Mouse (Mus musculus): ENCODE results near the gene Tmem119. TPM values are rescaled to one million over a fixed set of nuclear protein-coding genes. Genes with fewer than 3 reads are reported as not detected.
A peak's percentile ranks its signal among the peaks of the same experiment; 100 is the strongest.

Tmem119 gene
- polyA plus RNA-seq, 1 experiment, result 59.9 TPM

- DNase-seq, result no peak
- 24% methylated on average over 4 of the region's 4 CpGs for WGBS
- TF ChIP-seq POLR2A (IDR thresholded peaks at IDR 0.05; ENCODE audit: borderline replicate concordance, extremely low read depth, low read depth, low read length), result no peak
- TF ChIP-seq CTCF (IDR thresholded peaks at IDR 0.05; ENCODE audit: insufficient read depth, low read length), result no peak
- Histone ChIP-seq H3K4me3 (replicated peaks; ENCODE audit: extremely low read depth, low read depth, low read length) (peak overlapping the region; percentile 42), H3K4me1 (ENCODE audit: control insufficient read depth, insufficient read depth, low read length) (no peaks in the 10 kb centered on the region)
These were observed 27.7 kb upstream of the Tmem119 start for GRCm38 (mm10) chr5:113827991-113828411.

- Histone ChIP-seq H3K4me1 (ENCODE audit: control insufficient read depth, insufficient read depth, low read length) (no peaks in the 10 kb centered on the region), H3K4me3 (replicated peaks; ENCODE audit: extremely low read depth, low read depth, low read length) (no peak overlapping the region)
- no peak for DNase-seq
- TF ChIP-seq CTCF (IDR thresholded peaks at IDR 0.05; ENCODE audit: insufficient read depth, low read length) (no peak), POLR2A (IDR thresholded peaks at IDR 0.05; ENCODE audit: borderline replicate concordance, extremely low read depth, low read depth, low read length) (no peak)
- WGBS, result 76% methylated on average over 4 of the region's 4 CpGs
These were observed 26.3 kb upstream of the Tmem119 start for GRCm38 (mm10) chr5:113826619-113827018.

GRCm38 (mm10) chr5:113825558-113825957, 25.2 kb upstream of the Tmem119 start:
- no peaks in the 10 kb centered on the region for H3K4me1 ChIP-seq (ENCODE audit: control insufficient read depth, insufficient read depth, low read length)
- no peak for DNase-seq
- H3K4me3 ChIP-seq (replicated peaks; ENCODE audit: extremely low read depth, low read depth, low read length), result no peak overlapping the region
- TF ChIP-seq POLR2A (IDR thresholded peaks at IDR 0.05; ENCODE audit: borderline replicate concordance, extremely low read depth, low read depth, low read length) (no peak), CTCF (IDR thresholded peaks at IDR 0.05; ENCODE audit: insufficient read depth, low read length) (no peak)
- WGBS, result 59% methylated on average over 7 of the region's 7 CpGs

- TF ChIP-seq CTCF (IDR thresholded peaks at IDR 0.05; ENCODE audit: insufficient read depth, low read length), result no peak
- TF ChIP-seq POLR2A (IDR thresholded peaks at IDR 0.05; ENCODE audit: borderline replicate concordance, extremely low read depth, low read depth, low read length), result no peak
- no peak overlapping the region for H3K4me3 ChIP-seq (replicated peaks; ENCODE audit: extremely low read depth, low read depth, low read length)
- DNase-seq, result no peak
- H3K4me1 ChIP-seq (ENCODE audit: control insufficient read depth, insufficient read depth, low read length), result no peaks in the 10 kb centered on the region
- 66% methylated on average over 4 of the region's 4 CpGs for WGBS
These were observed 23.9 kb upstream of the Tmem119 start for GRCm38 (mm10) chr5:113824228-113824627.

- no peak for DNase-seq
- WGBS, result 56% methylated on average over 14 of the region's 14 CpGs
- H3K4me3 ChIP-seq (replicated peaks; ENCODE audit: extremely low read depth, low read depth, low read length), result no peak overlapping the region
- no peak for TF ChIP-seq CTCF (IDR thresholded peaks at IDR 0.05; ENCODE audit: insufficient read depth, low read length)
- TF ChIP-seq POLR2A (IDR thresholded peaks at IDR 0.05; ENCODE audit: borderline replicate concordance, extremely low read depth, low read depth, low read length), result no peak
- H3K4me1 ChIP-seq (ENCODE audit: control insufficient read depth, insufficient read depth, low read length), result no peaks in the 10 kb centered on the region
These were observed 18.3 kb upstream of the Tmem119 start for GRCm38 (mm10) chr5:113818572-113818971.

- DNase-seq, result peak; percentile 63
- Histone ChIP-seq H3K4me3 (replicated peaks; ENCODE audit: extremely low read depth, low read depth, low read length) (no peak overlapping the region), H3K4me1 (ENCODE audit: control insufficient read depth, insufficient read depth, low read length) (no peaks in the 10 kb centered on the region)
- no peak for TF ChIP-seq POLR2A (IDR thresholded peaks at IDR 0.05; ENCODE audit: borderline replicate concordance, extremely low read depth, low read depth, low read length)
- TF ChIP-seq CTCF (IDR thresholded peaks at IDR 0.05; ENCODE audit: insufficient read depth, low read length), result peak; percentile 73
- WGBS, result 13% methylated on average over 15 of the region's 15 CpGs
These were observed 15.4 kb upstream of the Tmem119 start for GRCm38 (mm10) chr5:113815638-113816152.

GRCm38 (mm10) chr5:113815041-113815389, 14.7 kb upstream of the Tmem119 start:
- DNase-seq, result no peak
- H3K4me3 ChIP-seq (replicated peaks; ENCODE audit: extremely low read depth, low read depth, low read length), result no peak overlapping the region
- H3K4me1 ChIP-seq (ENCODE audit: control insufficient read depth, insufficient read depth, low read length), result no peaks in the 10 kb centered on the region
- 48% methylated on average over 11 of the region's 11 CpGs for WGBS
- TF ChIP-seq POLR2A (IDR thresholded peaks at IDR 0.05; ENCODE audit: borderline replicate concordance, extremely low read depth, low read depth, low read length), result no peak
- TF ChIP-seq CTCF (IDR thresholded peaks at IDR 0.05; ENCODE audit: insufficient read depth, low read length), result no peak

GRCm38 (mm10) chr5:113814111-113815040, 14.1 kb upstream of the Tmem119 start:
- Histone ChIP-seq H3K4me1 (ENCODE audit: control insufficient read depth, insufficient read depth, low read length) (no peaks in the 10 kb centered on the region), H3K4me3 (replicated peaks; ENCODE audit: extremely low read depth, low read depth, low read length) (no peak overlapping the region)
- no peak for TF ChIP-seq CTCF (IDR thresholded peaks at IDR 0.05; ENCODE audit: insufficient read depth, low read length)
- no peak for TF ChIP-seq POLR2A (IDR thresholded peaks at IDR 0.05; ENCODE audit: borderline replicate concordance, extremely low read depth, low read depth, low read length)
- DNase-seq, result no peak
- WGBS, result 29% methylated on average over 27 of the region's 27 CpGs

GRCm38 (mm10) chr5:113813608-113814007, 13.3 kb upstream of the Tmem119 start:
- DNase-seq, result no peak
- peak; percentile 27 for TF ChIP-seq CTCF (IDR thresholded peaks at IDR 0.05; ENCODE audit: insufficient read depth, low read length)
- TF ChIP-seq POLR2A (IDR thresholded peaks at IDR 0.05; ENCODE audit: borderline replicate concordance, extremely low read depth, low read depth, low read length), result no peak
- H3K4me1 ChIP-seq (ENCODE audit: control insufficient read depth, insufficient read depth, low read length), result no peaks in the 10 kb centered on the region
- no peak overlapping the region for H3K4me3 ChIP-seq (replicated peaks; ENCODE audit: extremely low read depth, low read depth, low read length)
- WGBS, result 20% methylated on average over 9 of the region's 9 CpGs

GRCm38 (mm10) chr5:113812638-113813037, 12.3 kb upstream of the Tmem119 start:
- Histone ChIP-seq H3K4me3 (replicated peaks; ENCODE audit: extremely low read depth, low read depth, low read length) (no peak overlapping the region), H3K4me1 (ENCODE audit: control insufficient read depth, insufficient read depth, low read length) (no peaks in the 10 kb centered on the region; the same call in 1 of the 2 replicates)
- 80% methylated on average over 2 of the region's 2 CpGs for WGBS
- DNase-seq, result no peak
- TF ChIP-seq POLR2A (IDR thresholded peaks at IDR 0.05; ENCODE audit: borderline replicate concordance, extremely low read depth, low read depth, low read length) (no peak), CTCF (IDR thresholded peaks at IDR 0.05; ENCODE audit: insufficient read depth, low read length) (no peak)

Measured in lung, adult 2 months (tissue).